Mouse (Mus musculus) left cerebral cortex, adult 11 months (tissue): ENCODE results near the gene Fbxl7.
A peak's percentile ranks its signal among the peaks of the same experiment; 100 is the strongest.

Source experiments
- DNase-seq: peaks from one replicate; pipeline ENCODE4 v3.0.0; 2022; ENCODE audit warnings: low spot score

The Fbxl7 gene

DNA sequence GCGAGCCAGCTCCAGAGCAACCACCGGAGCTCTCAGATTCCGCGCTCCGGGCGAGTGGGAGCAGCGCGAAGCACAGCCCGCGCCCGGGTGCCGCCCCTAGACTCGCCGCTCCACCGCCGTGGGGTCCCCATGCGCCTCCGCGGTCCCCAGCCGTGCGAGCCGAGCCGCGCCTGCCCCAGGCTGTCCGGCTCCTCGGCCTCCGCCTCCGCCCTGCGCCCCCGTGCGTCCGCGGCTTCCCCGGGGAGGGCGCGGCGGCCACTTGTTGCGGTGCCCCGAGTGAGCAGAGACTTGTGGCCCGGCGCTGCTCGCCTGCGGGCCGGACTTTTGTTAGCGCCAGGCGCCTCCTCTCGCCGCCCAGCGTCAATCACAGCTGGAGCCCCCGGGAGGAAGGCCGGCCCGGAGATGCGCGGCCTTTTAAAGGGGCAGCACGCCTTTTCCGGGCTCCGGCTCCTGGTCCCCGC is at the start of gene Fbxl7:
TSS of gene Fbxl7 (minus strand) at position 330 of the 461 bp plus-strand sequence.
- no peak for DNase-seq

DNA sequence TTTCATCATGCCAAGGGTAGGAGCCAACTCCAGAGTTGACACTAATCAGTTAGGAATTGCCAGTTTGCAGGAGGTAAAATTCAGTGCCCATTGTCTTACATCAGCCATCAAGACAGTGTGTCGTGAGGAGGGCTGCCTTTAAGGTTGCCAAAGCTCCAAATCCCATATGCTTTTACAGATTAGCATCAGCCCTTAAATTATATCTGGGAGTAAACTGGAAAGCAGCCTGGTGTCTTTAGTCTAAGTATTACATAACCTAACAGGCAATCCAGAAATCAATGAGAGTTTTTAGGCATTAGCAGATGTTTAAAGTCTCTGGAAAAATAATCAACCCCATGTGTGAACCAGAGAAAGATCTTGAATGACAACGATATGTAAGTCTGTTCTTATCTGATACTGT is 26.6 kb upstream of the Fbxl7 start:
- DNase-seq: no peak

DNA sequence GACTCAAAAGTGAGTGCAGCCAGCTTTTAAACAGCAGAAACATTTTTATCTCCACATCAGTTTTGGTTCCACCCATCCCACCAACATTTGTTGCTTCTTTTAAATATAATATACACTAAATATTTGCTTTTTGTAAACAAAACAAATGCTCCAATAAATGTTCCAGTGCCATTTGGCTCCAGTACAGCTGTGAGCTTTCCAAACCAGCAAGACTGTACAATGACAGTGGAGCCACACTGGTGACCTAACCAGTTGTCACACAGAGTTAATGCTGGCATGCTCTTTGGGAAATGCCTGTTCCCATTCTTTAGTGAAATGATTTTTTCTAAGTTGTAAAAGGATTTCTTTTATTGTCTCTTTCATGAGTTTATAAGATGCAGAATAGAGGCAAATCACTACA is 18.0 kb upstream of the Fbxl7 start:
- DNase-seq: no peak

DNA sequence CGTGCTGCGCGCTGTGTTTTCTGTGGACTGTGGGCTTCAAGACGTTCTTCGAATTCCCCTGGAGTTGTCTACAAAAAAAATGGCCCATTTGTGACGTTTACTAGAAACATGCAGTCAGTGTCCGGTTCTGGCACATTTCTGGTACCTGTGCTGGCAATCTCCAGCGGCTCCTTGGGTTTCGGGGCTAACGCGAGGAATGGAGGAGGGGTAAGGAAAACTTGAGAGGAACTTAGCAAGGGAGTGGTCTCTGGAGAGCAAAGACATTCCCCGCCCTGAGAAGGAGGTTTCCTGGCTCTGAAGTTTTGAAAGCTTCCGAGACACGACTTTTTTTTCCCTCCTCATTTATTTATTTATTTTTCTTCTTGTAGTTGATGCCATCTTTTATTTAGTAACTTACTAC is 381 bp upstream of the Fbxl7 start:
- no peak for DNase-seq

DNA sequence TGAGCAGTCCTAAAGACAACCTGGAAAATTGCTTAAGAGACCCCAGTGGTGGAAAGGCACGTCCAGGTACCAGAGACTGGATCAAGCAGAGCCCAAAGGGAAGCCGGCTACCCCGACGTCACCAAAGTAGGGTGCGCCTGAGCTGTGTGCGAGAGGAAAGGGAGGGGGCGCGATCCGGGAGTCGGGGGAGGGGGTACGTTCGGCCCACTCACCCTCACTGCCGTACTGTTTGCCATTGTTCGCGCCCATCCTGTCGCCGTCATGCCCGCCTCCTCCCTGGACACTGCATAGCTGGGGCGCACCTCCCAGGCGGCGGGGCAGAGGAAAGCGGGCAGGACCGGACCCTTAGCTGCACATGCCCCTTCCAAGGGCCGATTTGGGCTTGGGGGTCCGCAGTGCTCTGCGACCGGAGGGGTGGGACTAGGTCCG is 565 bp downstream of the Fbxl7 start:
- no peak for DNase-seq

DNA sequence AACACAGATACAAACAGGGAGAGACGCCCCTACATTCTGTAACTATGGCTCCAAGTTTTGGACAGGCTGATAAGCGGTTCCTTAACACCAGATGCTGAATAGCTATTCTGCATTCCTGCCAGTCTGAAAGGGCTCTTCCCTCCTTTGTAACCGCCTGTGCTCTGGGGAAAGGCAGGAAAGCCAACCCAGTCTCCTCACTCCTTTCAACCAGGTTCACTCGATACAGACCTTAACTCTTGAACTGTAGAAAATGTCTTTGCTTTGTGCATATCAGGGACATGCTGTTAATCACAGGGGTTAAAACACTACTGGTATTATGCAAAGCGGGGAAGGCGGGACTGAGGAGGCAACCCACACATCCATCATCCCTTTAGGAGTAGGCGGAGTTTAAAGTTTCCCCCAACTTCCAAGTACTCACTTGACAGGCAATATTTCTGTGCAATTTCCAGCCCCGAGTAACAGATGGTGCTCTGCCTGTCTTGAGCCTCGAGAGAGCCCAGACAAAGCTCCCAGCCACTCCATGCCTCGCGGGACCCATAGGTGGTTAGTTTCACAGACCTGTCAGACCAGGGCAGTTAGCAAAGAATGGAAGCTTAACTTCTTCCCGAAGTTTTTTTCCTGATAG is 1.2 kb downstream of the Fbxl7 start:
- DNase-seq: no peak

DNA sequence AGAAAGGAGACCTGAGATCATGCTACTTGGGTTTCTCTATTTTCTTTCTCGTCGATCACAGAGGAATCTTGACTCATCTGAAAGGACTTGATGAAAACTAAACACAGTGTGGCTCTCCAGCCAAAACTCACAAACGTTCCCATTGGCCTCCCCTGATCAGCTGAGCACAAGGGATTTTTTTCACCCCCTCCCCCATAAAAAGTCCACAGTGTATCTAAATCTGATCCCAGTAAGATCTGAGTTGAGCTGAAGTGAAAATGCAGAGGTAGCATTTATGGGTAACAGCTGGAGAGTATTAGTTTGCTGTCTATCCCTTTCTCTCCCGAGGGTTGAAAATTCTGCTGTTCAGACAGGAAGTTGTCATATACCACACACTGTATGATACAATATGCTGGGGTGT is 2.2 kb downstream of the Fbxl7 start:
- DNase-seq: no peak

DNA sequence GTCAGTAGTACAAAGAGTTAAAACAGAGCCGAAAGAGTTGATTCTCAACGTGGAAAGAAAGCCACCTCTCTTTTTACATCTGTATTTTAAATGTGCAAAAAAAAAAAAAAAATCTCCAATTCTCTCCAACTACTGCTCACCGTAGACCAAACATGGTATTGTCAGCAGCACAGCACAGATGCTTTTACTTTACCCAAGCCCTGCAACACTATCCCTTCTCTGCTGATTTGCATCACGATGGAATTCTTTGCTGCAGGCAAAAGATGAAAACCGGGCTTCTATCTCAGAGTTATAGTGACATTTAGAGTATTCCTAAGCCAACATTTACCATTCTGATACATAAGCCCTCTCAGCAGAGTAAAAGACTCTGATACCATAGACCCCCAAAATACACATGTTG is 5.4 kb downstream of the Fbxl7 start:
- DNase-seq: no peak

DNA sequence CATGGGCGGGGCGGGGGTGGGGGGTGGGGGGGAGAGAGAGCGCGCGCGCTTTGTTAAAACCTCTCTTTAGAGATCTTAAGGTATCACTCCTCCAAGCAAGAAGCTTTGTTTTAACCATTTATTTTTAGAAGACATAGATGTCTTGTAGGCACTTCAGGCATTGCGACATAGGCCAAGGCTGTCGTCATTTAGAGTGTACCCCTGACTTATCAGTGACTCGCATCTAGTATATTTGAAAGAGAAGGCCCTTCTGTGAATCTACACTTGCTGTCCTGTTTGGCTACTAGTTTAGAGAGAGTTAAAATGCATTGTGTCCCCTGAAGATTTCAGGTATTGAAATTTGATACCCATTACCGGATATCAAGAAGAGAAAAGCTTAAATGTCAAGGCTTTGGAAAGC is 7.2 kb downstream of the Fbxl7 start:
- DNase-seq: no peak

DNA sequence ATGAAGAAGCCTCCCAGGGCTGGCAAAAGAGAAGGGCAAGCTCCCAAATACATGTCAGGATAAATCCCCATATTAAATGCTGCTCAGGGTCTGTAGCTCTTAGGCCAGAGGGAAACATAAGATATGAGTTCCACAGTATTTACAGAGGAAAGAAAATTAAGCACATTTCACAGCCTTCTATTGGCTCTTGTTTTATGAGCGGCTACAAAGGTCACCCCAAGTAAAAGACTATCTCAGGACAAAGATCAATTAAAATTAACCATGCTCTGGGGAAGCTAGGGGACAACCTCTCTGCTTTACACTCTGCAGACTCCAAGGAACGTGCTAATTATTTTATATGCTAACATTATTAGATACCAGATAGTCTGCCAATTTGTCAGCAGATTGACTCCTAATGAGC is 9.4 kb downstream of the Fbxl7 start:
- DNase-seq: no peak

DNA sequence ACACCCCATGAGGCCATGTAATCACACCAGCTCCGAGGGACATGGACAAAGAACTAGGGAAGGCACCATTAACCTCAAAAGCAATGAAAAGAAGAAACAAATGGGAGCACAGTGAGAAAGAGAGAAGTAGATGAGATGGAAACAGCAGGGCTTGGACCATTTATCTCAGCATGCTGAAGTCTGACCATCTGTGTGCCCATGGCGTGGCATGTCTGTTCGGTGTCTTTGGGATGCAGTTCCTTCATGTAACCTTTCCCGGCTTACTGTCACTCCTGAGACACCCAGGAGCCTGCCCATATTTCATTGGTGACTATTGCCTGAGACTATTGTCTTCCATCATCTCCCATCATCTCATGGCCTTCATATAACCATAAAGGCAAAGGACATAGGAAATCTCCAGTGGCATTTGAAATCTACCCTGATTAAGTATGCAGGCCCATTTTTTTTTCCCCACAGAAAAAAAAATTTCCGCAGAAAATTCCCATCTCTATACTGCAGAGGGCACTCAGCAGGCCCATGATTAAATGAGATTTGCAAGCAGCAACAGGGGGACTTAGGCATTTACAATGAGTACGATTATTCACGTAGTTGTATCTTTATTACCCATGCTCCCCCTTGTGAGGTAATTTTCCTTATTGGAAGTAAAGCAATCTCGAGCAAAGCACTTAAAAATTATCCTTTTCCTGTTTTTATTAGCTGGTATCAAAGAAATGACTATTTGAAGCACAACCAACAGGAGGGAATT is 15.0 kb downstream of the Fbxl7 start:
- no peak for DNase-seq

DNA sequence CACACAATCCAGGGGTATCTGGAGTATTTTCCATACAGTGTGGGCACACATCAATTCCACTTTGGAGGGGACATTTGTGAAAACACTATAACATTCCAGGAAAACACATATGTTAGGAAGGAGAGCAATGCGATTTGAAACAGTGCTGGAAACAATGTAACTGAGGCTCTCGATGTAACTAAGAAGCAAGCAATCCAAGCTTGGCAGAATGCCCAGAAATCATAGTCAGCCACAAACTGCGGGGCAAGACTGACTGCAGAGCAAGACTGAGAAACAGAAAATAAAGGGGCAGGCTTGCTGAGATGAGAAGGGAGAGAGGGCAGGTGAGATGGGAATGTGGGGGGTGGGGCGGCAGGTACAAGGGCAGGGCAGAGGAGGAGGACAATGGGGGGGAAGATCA is 19.7 kb downstream of the Fbxl7 start:
- DNase-seq: peak; percentile 65

DNA sequence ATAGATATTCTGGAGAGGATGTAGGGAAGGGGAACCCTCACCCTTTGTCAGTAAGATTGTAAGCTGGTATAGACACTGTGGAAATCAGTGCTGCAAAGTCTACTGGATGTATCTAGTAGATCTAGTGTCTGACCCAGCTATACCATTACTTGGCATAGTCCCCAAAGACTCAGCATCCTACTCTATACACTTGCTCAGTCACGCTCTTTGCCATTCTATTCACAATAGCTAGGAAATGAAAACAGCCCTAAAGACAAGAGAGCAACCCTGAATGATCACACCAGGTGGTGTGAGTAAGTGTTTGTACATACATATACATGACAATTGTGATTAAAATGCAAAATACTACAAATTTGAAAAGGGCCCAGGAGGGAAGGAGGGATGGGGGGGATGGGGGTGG is 23.1 kb downstream of the Fbxl7 start:
- DNase-seq: no peak

DNA sequence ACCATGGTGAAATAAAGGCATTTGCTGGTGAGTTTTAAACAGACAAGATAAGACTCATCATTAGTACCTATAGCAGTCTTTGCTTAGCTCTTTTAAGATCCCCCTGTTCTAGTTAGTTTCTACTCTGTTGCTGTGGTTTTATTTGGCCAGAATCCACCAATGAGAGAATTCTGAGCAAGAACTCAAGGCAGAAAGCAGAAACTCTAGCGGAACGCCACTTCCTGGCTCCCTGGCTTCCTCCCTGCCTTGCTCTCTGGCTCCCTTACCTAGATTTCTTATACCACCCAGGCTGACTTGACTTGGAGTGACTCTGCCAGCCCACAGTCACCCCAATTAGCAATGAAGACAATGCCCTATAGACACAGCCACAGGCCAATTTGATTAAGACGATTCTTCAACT is 26.2 kb downstream of the Fbxl7 start:
- DNase-seq: no peak

DNA sequence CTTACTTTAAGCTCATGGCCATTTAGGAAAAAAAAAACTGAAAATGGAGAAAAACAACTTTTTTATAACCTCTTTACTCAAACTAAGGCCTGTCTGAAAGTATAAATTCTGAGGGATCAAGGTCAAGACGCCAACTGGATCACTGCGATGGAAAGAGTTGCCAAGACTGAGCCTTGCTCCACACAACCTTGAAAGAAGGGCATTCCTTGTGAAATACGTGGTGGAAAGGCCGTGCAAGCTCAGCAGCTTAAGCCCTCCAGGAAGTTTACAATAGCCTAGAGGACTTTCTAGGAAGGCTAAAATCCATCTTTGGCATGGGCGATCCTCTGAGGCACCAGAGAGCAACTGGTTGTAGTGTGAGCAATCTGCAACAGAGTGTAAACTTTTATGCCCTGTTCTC is 27.9 kb downstream of the Fbxl7 start:
- no peak for DNase-seq

DNA sequence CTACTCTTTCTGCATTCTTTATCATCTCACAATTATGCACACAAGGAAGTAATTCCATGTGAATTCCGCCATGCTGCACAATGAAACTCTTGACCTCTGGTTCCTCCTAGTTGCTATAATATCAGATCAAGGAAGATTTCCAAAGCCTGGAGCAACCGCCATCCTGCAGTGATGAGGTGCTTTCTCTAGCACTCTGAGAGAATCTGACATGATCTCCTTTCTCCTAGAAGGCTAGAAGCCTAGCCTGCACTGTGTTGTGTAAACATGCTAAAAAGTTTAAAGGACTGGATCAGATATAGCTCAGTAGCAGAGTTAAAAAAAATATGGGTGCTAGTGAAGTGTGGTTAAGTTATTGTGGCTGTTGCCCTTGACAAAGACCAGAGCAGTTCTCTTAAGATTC is 33.2 kb downstream of the Fbxl7 start:
- DNase-seq: no peak

DNA sequence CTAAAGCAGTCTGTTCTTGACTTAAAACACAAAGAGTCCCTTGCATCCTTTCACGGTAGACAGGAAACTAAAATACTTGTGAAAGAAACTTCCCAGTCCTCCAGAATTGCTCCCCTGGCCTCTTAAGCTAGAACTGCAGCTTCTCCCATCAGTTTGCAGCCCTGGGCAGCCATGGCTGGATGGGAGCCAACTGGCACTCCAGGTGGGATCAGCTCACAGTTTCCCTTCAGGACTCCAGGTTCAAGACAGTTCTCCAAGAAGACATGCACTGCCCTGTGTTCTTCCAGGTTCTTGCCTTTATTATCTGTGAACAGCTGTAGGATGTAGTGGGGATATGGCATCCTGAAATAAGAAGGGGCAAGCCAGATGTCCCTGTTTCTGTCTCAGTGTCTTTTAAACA is 45.8 kb downstream of the Fbxl7 start:
- DNase-seq: no peak

DNA sequence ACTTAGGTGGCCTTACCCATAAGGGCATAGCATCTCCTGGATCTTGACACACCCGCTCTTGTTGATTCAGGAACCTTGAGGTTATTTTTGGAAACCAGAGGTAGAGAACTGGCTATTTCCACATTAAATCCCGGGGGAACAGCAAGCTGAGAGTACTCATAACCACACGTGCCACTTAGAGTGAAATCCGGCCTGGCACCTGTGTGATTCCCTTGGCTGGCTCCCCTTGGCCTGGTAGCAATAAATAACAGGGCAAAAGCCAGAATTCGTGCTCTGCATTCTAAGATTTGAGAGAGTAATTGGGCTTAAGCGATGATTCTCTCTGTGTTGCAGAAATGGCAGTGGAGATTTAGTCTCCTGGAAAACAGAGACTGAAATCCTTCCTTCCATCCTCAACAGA is 53.2 kb downstream of the Fbxl7 start:
- no peak for DNase-seq

DNA sequence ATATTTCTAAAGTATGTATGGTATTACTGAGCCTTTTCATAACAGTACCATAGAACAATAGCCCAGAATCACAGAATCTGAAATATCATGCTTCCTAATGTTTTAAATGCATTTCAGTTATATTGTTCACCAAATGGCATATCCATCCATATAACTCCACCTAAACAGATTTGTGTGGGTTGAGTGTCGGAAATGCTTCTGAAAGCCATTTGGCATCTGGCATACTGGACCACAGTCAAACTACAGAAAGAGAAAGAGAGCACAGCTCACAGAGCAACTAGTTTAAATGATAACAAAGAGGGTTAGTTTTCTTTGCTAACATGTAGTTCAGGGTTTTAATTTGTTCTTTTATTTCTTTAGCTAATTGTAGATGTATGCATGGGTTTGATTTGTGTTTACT is 57.0 kb downstream of the Fbxl7 start:
- no peak for DNase-seq

DNA sequence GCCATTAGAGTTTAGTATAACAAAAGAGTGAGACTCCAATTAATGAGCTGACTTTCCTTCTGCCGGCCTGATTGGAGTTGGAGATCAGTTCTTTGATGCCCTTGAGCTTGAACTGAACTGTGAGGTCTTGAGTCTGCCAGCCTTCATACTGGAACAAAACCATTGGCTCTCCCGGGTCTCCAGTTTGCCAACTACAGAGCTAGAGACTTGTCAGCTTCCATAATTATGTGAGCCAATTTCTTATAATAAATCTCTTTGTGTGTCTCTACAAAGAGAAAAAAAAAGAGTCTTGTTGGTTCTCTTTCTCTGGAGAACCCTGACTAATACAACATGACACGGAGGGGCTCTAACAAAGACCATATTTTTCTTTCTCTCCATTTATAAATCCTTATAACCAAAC is 58.2 kb downstream of the Fbxl7 start:
- no peak for DNase-seq

DNA sequence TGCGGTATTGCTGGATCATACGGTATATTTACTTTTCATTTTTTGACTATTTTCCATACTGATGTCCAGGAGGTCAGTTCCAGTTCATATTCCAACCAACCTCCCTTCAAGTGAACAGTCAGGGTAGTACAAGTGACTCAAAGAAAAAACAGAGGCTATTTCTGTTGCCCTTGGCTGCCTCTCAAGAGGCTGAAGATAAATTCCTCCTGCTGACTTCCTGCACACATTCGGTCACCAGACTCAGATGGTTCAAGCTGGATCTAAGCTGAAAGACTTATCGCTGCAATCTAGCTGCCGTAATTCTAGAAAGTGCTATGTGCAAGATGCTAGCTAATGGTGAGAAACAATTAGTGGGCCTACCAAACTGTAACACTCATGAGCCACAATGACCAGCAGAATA is 61.0 kb downstream of the Fbxl7 start:
- no peak for DNase-seq

DNA sequence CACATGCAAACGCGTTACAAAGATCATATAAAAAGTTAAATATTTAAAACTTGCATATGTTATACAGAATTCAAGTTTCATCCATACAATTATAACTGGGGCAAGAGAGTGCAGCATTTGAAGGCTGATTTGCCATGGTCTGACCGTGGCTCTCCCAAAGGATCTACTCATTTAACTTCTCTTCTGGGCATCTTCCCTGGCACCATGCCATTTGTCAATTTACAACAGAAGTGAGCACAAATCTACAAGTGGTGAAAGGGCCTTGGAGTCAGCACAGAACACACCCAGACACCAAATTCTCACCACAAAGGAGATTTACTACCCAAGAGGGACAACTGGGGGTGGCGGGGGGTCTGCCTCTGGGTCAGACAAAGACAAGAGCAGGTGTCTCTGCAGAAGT is 64.2 kb downstream of the Fbxl7 start:
- DNase-seq: no peak

DNA sequence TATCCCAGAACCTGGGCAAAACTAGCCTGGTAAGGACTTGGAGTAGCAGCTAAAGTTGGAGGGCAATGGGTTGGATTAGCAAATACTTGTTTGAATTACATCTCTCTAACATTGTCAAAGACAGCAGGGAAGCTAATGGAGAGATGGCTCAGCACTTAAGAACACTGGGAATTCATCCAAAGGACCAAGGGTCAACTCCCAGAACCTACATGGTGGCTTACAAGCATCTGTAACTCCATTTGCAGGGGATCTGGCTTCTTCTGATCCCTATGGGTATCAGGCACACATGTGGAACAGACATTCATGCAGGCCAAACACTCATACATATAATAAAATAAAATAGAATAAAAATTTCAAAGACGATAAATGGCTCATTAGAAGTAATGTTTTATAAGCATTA is 78.4 kb downstream of the Fbxl7 start:
- DNase-seq: no peak

DNA sequence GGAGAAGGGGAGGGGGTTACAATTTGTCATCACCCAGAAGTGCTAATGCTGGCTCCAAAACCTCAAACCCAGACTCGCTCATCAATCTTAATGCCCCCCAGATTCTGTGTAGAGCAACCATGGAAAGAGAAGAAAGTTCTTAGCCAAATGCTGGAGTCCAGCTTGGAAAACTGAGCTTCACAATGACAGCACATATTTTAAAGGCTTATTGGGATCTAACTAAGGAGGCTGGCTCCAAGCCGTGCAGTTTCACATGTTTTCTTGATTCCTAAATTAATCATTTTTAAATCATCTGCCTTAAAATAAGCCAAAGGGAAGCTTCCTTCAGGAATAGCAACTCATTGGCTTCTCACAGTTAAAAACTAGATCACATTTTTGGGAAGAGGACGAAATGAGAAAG is 82.5 kb downstream of the Fbxl7 start:
- no peak for DNase-seq
